Mouse (Mus musculus) kidney, embryonic 15.5 days (tissue): ENCODE results near the gene Hspbp1. TPM values are rescaled to one million over a fixed set of nuclear protein-coding genes. Genes with fewer than 3 reads are reported as not detected.
A peak's percentile ranks its signal among the peaks of the same experiment; 100 is the strongest.

Experiments used
- ATAC-seq: fragments of 200-750 bp; cut with Nextera tagmentation; replicated peaks from 2 replicates; pipeline ENCODE4 v1.8.0; 2017; ENCODE audit warnings: moderate TSS enrichment; ENCODE audit not compliant: low FRiP score
- H3K27ac ChIP-seq: fragments of 300-500 bp; sonication (generic); 2 replicates; pipeline ENCODE4 v1.5.1; 2015; ENCODE audit warnings: mild to moderate bottlenecking, inconsistent platforms
- H3K27me3 ChIP-seq: fragments of 300-500 bp; sonication (generic); 2 replicates; pipeline ENCODE4 v1.6.1; 2015; ENCODE audit warnings: inconsistent platforms
- H3K36me3 ChIP-seq: fragments of 300-500 bp; sonication (generic); 2 replicates; pipeline ENCODE4 v1.6.1; 2015; ENCODE audit warnings: inconsistent platforms
- H3K4me1 ChIP-seq: fragments of 300-500 bp; sonication (generic); 2 replicates; pipeline ENCODE4 v1.6.1; 2015; ENCODE audit warnings: inconsistent platforms
- H3K4me2 ChIP-seq: fragments of 300-500 bp; sonication (generic); 2 replicates; pipeline ENCODE4 v1.6.1; 2015; ENCODE audit warnings: moderate library complexity, mild to moderate bottlenecking, inconsistent platforms
- H3K4me3 ChIP-seq: fragments of 300-500 bp; sonication (generic); replicated peaks from 2 replicates; pipeline ENCODE4 v1.5.1; 2015; ENCODE audit warnings: mild to moderate bottlenecking, inconsistent platforms
- H3K9ac ChIP-seq: fragments of 300-500 bp; sonication (generic); 2 replicates; pipeline ENCODE4 v1.6.1; 2015; ENCODE audit warnings: mild to moderate bottlenecking, inconsistent platforms
- H3K9me3 ChIP-seq: fragments of 300-500 bp; sonication (generic); replicated peaks from 2 replicates; pipeline ENCODE4 v1.6.1; 2016; ENCODE audit warnings: inconsistent platforms
- WGBS: fragments of 180-500 bp; shearing (Covaris S2); methylation state at CpG from one replicate; pipeline ENCODE4 v1.1.7; 2015; ENCODE audit warnings: mixed read lengths; 5-methylcytosine and 5-hydroxymethylcytosine counted together
- polyA plus RNA-seq: library from polyadenylated mRNA; unstranded; fragments of >200 nt; fragmentation: Nextera tagmentation; extraction: Ambion mirVana; gene quantifications from 2 replicates; pipeline ENCODE4 v1.2.1, GENCODE M21; 2015

The Hspbp1 gene
- polyA plus RNA-seq, 1 experiment from 2014 or later = 119 TPM

DNA sequence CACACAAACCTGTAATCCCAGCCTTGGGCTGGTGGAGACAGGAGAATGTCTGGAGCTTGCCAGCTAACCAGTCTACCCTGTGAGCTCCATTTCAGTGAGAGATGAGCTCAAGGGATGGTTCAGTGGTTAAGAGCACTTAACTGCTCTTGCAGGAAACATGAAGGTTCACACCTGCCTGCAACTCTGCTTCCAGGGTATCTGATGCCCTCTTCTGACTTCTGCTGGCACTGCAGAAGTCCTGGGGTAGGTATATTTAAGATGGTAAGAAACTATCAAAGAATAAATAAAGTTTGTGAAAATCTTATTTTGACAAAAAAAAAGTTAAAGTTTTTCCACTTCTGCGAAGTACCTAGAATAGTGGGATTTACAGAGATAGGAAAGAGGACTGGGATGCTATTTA is 60.5 kb downstream of the Hspbp1 start:
- H3K9ac ChIP-seq = no peak overlapping the region
- H3K4me1 ChIP-seq = peaks cover 4% of the 10 kb centered on the region; the same call in 1 of the 2 replicates
- peaks cover 14% of the 10 kb centered on the region for H3K36me3 ChIP-seq
- H3K27ac ChIP-seq = no peak overlapping the region
- WGBS = 56% methylated on average over 1 of the region's 1 CpGs
- 0 out of 2 replicates have a peak, but pooled peaks have one; percentile 8 for ATAC-seq
- no peaks in the 10 kb centered on the region for H3K9me3 ChIP-seq
- H3K27me3 ChIP-seq = no peaks in the 10 kb centered on the region
- no peak overlapping the region for H3K4me2 ChIP-seq
- H3K4me3 ChIP-seq = no peak overlapping the region

DNA sequence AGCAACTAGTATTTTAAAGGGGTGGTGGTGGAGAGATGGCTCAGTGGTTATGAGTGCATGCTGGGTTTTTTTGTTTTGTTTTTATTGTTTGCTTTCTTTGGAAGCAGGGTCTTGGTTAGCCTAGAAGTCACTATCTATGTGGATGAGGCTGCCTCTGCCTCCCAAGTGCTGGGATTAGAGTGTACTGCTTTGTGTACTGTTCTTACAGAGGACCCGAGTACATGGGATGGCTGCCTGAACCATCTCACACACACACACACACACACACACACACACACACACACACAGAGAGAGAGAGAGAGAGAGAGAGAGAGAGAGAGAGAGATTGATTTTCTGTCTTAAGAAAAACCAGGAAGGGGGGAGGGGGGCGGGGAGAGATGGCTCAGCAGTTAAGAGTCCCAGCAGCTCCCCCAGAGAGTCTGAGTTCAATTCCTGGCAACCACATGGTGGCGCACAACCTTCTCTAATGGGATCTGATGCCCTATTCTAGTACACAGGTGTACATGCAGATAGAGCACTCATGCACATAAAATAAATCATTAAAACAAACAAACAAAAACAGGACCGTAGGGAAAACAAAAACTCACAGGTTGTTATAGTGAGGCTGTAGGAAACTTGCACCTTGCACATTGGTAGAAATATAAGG is 61.2 kb downstream of the Hspbp1 start:
- no peak overlapping the region for H3K4me2 ChIP-seq
- no peak overlapping the region for H3K27ac ChIP-seq
- H3K9me3 ChIP-seq = no peaks in the 10 kb centered on the region
- no peaks in the 10 kb centered on the region for H3K27me3 ChIP-seq
- ATAC-seq = peak; percentile 44; the same call in 1 of the 2 replicates
- 25% methylated on average over 4 of the region's 4 CpGs for WGBS
- no peak overlapping the region for H3K4me3 ChIP-seq
- H3K36me3 ChIP-seq = peaks cover 7% of the 10 kb centered on the region
- H3K9ac ChIP-seq = no peak overlapping the region
- peaks cover 4% of the 10 kb centered on the region; the same call in 1 of the 2 replicates for H3K4me1 ChIP-seq

DNA sequence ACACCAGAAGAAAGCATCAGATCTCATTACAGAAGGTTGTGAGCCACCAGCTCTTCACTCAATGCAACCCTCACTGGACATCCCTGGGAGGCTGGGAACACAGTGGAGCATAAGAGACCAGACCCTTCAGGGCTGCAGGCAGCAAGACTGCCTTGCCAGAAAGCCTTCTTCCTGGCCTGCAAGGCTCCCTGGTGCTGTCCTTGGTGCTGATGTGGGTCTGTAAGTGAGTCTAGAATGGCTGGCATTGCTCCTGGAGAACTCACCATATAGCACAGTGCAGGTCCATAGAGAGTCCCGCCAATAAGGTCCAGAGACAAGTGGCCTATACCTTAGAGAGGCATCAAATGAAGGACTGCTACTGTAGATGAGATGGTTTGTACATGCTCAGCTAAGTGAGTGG is 64.9 kb downstream of the Hspbp1 start:
- H3K9ac ChIP-seq = no peak overlapping the region
- 31% methylated on average over 1 of the region's 1 CpGs for WGBS
- H3K4me3 ChIP-seq = no peak overlapping the region
- H3K27me3 ChIP-seq = no peaks in the 10 kb centered on the region
- ATAC-seq = no peak
- no peak overlapping the region for H3K27ac ChIP-seq
- H3K4me1 ChIP-seq = peaks cover 4% of the 10 kb centered on the region; the same call in 1 of the 2 replicates
- H3K9me3 ChIP-seq = no peaks in the 10 kb centered on the region
- no peak overlapping the region for H3K4me2 ChIP-seq
- no peaks in the 10 kb centered on the region for H3K36me3 ChIP-seq

- H3K36me3 ChIP-seq = no peaks in the 10 kb centered on the region
- ATAC-seq = no peak
- no peak overlapping the region for H3K27ac ChIP-seq
- 75% methylated on average over 14 of the region's 14 CpGs for WGBS
- no peaks in the 10 kb centered on the region for H3K9me3 ChIP-seq
- no peak overlapping the region for H3K9ac ChIP-seq
- H3K27me3 ChIP-seq = no peaks in the 10 kb centered on the region
- no peak overlapping the region for H3K4me2 ChIP-seq
- H3K4me1 ChIP-seq = no peaks in the 10 kb centered on the region
- H3K4me3 ChIP-seq = no peak overlapping the region
Observed at GRCm38 (mm10) chr7:4613740-4614403, 71.0 kb downstream of the Hspbp1 start.

GRCm38 (mm10) chr7:4612956-4613355 is 71.9 kb downstream of the Hspbp1 start:
- Histone ChIP-seq H3K27me3 (no peaks in the 10 kb centered on the region), H3K4me3 (no peak overlapping the region), H3K9ac (no peak overlapping the region), H3K36me3 (no peaks in the 10 kb centered on the region), H3K4me2 (no peak overlapping the region), H3K4me1 (no peaks in the 10 kb centered on the region), H3K27ac (no peak overlapping the region), H3K9me3 (no peaks in the 10 kb centered on the region)
- no peak for ATAC-seq
- WGBS = 74% methylated on average over 1 of the region's 1 CpGs

DNA sequence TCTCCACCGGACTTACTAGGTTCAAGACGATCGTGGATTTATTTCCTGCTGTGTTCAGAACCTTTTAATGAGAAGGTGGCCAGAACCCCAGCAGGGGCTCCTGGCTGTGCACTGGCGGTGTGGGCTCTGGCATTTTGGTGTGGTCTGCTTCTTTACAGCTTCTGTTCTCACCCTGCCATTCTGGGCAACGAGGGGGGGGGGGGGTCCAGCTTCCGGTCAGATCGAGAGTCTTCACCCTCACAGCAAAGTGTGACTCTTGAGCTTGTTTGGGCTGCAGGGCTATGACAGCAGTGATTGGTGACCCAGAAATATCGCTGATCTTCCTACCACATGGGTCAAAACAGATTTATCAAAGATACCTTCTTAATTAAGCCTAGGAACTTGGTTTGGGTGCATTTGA is 72.5 kb downstream of the Hspbp1 start:
- H3K9ac ChIP-seq = no peak overlapping the region
- H3K4me1 ChIP-seq = no peaks in the 10 kb centered on the region
- H3K36me3 ChIP-seq = no peaks in the 10 kb centered on the region
- ATAC-seq = no peak
- no peak overlapping the region for H3K4me2 ChIP-seq
- WGBS = 54% methylated on average over 8 of the region's 8 CpGs
- H3K9me3 ChIP-seq = no peaks in the 10 kb centered on the region
- no peak overlapping the region for H3K4me3 ChIP-seq
- no peaks in the 10 kb centered on the region for H3K27me3 ChIP-seq
- H3K27ac ChIP-seq = no peak overlapping the region

DNA sequence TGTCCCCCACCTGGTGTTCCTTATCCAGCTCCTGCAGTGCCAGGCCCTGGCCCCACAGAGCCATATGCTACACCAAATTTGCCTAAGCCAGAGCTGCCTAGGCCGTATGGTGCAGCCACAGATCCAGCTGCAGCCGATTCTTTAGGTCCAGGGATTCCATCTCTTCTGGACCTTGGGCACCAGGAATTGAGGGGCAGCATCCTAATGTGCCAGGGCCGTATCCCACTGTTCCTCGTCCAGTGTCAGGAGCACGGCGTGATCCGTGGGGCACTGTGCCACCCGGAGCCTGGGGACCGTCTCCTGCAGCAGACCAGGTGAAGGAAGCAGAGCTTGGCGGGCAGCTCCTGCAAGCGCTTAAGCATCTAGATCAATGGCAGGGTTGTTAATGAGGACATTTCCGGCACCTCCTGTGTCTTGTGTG is 72.9 kb downstream of the Hspbp1 start:
- no peaks in the 10 kb centered on the region for H3K27me3 ChIP-seq
- no peaks in the 10 kb centered on the region for H3K4me1 ChIP-seq
- no peak for ATAC-seq
- no peak overlapping the region for H3K4me2 ChIP-seq
- no peaks in the 10 kb centered on the region for H3K36me3 ChIP-seq
- no peak overlapping the region for H3K4me3 ChIP-seq
- no peak overlapping the region for H3K27ac ChIP-seq
- no peaks in the 10 kb centered on the region for H3K9me3 ChIP-seq
- no peak overlapping the region for H3K9ac ChIP-seq
- 83% methylated on average over 12 of the region's 12 CpGs for WGBS

DNA sequence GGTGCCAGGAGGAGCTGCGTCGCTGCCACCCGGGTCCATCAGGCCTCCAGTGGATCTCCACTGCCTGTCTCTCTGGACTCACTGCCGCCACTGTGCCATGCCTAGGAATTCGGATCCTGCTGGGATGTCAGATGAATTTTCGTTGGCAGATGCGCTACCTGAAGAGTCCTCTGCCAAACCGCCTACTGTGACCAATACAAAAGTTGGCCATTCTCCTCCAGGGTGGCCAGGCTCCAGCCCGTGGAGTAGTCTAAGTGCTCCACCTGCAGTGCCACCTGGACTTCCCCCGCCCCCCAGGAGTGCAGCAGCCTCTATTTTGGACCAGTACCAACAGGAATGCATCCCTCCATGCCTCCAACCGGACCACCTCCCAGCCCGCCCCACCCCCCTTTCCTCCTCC is 73.4 kb downstream of the Hspbp1 start:
- Histone ChIP-seq H3K4me3 (no peak overlapping the region), H3K9me3 (no peaks in the 10 kb centered on the region), H3K36me3 (no peaks in the 10 kb centered on the region), H3K9ac (no peak overlapping the region), H3K4me1 (no peaks in the 10 kb centered on the region), H3K27ac (no peak overlapping the region), H3K4me2 (no peak overlapping the region), H3K27me3 (no peaks in the 10 kb centered on the region)
- no peak for ATAC-seq
- 88% methylated on average over 12 of the region's 12 CpGs for WGBS

Other genes starting within 250 kb of the Hspbp1 start
- 30.5 and 30.6 TPM in 2 replicates for gene Rdh13, start 239.4 kb downstream of the Hspbp1 start, polyA plus RNA-seq
- gene Eps8l1, start 224.4 kb downstream of the Hspbp1 start, polyA plus RNA-seq = 8.9 and 9.0 TPM in 2 replicates
- 38.2 and 43.9 TPM in 2 replicates for gene Ppp1r12c, start 183.4 kb downstream of the Hspbp1 start, polyA plus RNA-seq
- 37.2 and 48.6 TPM in 2 replicates for gene Tnnt1, start 168.7 kb downstream of the Hspbp1 start, polyA plus RNA-seq
- gene Tnni3, start 160.8 kb downstream of the Hspbp1 start, polyA plus RNA-seq = 6.6 and 6.9 TPM in 2 replicates
- 3.2 and 3.5 TPM in 2 replicates for gene Dnaaf3, start 152.6 kb downstream of the Hspbp1 start, polyA plus RNA-seq
- gene Syt5, start 137.5 kb downstream of the Hspbp1 start, polyA plus RNA-seq = 6.5 and 7.5 TPM in 2 replicates
- gene Ptprh, start 81.0 kb downstream of the Hspbp1 start, polyA plus RNA-seq = 0.08 TPM in 1 of 2 replicates, not detected in the other
- 1.5 and 1.6 TPM in 2 replicates for gene Tmem86b, start 53.6 kb downstream of the Hspbp1 start, polyA plus RNA-seq
- gene Ppp6r1, start 26.0 kb downstream of the Hspbp1 start, polyA plus RNA-seq = 7.4 and 7.8 TPM in 2 replicates
- gene Brsk1, start 5.5 kb upstream of the Hspbp1 start, polyA plus RNA-seq = 1.1 and 1.6 TPM in 2 replicates
- gene Tmem150b, start 40.2 kb upstream of the Hspbp1 start, polyA plus RNA-seq = 0.12 TPM in 1 of 2 replicates, not detected in the other
- 79.3 and 90.8 TPM in 2 replicates for gene Kmt5c, start 55.0 kb upstream of the Hspbp1 start, polyA plus RNA-seq
- gene Cox6b2, start 68.0 kb upstream of the Hspbp1 start, polyA plus RNA-seq = 68.3 and 78.0 TPM in 2 replicates
- gene Fam71e2, start 86.2 kb upstream of the Hspbp1 start, polyA plus RNA-seq = not detected in 2 replicates
- gene Il11, start 97.8 kb upstream of the Hspbp1 start, polyA plus RNA-seq = 0.27 and 0.30 TPM in 2 replicates
- gene Tmem190, start 97.9 kb upstream of the Hspbp1 start, polyA plus RNA-seq = 1.0 TPM in 1 of 2 replicates, not detected in the other
- 12.9 and 14.1 TPM in 2 replicates for gene Tmem238, start 104.6 kb upstream of the Hspbp1 start, polyA plus RNA-seq
- gene Rpl28, start 107.8 kb upstream of the Hspbp1 start, polyA plus RNA-seq = 391 and 408 TPM in 2 replicates
- gene Ube2s, start 127.5 kb upstream of the Hspbp1 start, polyA plus RNA-seq = 384 and 386 TPM in 2 replicates
- 0.84 and 0.96 TPM in 2 replicates for gene Shisa7, start 159.6 kb upstream of the Hspbp1 start, polyA plus RNA-seq
- 6.1 and 7.2 TPM in 2 replicates for gene Isoc2b, start 185.2 kb upstream of the Hspbp1 start, polyA plus RNA-seq
- 0.93 and 1.2 TPM in 2 replicates for gene Isoc2a, start 192.1 kb upstream of the Hspbp1 start, polyA plus RNA-seq
- not detected in 2 replicates for gene Gm36210, start 221.4 kb upstream of the Hspbp1 start, polyA plus RNA-seq
- gene Zfp628, start 230.1 kb upstream of the Hspbp1 start, polyA plus RNA-seq = 4.0 and 4.1 TPM in 2 replicates
- gene Nat14, start 237.0 kb upstream of the Hspbp1 start, polyA plus RNA-seq = 4.2 and 5.3 TPM in 2 replicates
- 1.9 and 2.7 TPM in 2 replicates for gene Ssc5d, start 240.7 kb upstream of the Hspbp1 start, polyA plus RNA-seq